Mouse (Mus musculus) cortical plate, adult 2 months (tissue): ENCODE data around the gene Unc45b.

ENCODE experiments used
- CTCF ChIP-seq: fragments of 200-500 bp; IDR thresholded peaks from 2 replicates; pipeline ENCODE4 v1.5.1; 2011; ENCODE audit warnings: mild to moderate bottlenecking, control low read depth, low read length; ENCODE audit not compliant: insufficient read depth; ENCODE audit errors: extremely low read depth
- POLR2A ChIP-seq: fragments of 200-500 bp; IDR thresholded peaks from 2 replicates; pipeline ENCODE4 v1.6.1; 2011; ENCODE audit warnings: mild to moderate bottlenecking, low read length, control low read depth; ENCODE audit not compliant: insufficient read depth; ENCODE audit errors: extremely low read depth

- TF ChIP-seq CTCF (no peak), POLR2A (no peak)
These were observed 42.5 kb downstream of the Unc45b start for GRCm38 (mm10) chr11:82952612-82953542.
